ENCODE assay signal across 15 mouse cellular contexts in the genomic region with DNA sequence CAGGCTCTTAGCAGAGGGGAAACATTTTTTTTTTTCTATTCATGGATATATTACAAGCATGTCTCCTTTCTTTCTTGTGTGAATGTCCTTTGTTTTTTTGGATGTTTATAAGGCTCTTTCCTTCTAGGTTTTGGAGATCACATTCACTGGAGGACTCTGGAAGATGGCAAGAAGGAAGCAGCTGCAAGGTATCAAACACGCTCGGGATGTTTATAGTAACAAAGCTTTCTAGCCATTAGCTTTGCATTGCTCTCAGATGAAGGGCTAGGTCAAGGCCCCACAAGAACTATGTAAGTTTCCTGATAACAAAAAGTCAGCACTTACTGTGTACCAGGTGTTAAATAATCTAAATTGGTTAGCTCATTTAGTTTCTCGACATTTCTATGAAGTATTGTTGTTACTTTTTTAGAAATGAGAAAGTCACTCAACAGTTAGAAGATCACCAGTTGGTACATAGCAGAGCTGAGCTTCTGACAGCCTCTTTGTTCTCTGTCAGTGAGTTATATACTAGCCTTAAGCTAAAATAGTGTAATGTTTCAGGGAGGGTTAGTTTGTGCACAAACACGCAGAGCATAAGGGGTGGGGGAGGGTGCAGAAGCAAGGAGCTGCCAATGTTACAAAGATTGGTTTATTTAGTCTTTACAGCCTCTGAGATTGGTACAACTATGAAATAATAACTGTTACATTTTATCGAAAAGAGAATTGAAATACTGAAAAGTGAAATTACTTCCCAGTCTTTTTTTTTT. TPM values are rescaled to one million over a fixed set of nuclear protein-coding genes. Genes with fewer than 3 reads are reported as not detected.
"Had no signal": no experiment of that assay in that cellular context is flagged by ENCODE, and none has a peak within 500 bp of the region (broad histone marks: within the 10 kb centered on the region; RNA-seq: fewer than 3 reads in every experiment).

No protein-coding gene starts in this region.

- H3K27me3 ChIP-seq: limb, embryonic 15.5 days; liver, embryonic 12.5 days; neural tube, embryonic 12.5 days had no signal

- H3K4me3 ChIP-seq: limb, embryonic 15.5 days; liver, embryonic 12.5 days; neural tube, embryonic 12.5 days had no signal

- H3K4me2 ChIP-seq: limb, embryonic 15.5 days; liver, embryonic 12.5 days; neural tube, embryonic 12.5 days had no signal

- DNase-seq: kidney, adult 9 months; kidney, postnatal 25 days; layer of hippocampus, adult 9-11 months; layer of hippocampus, postnatal 36 days; lung, postnatal 4 days; midbrain, embryonic 14.5 days; thymus, postnatal 36 days had no signal

- H3K9ac ChIP-seq: limb, embryonic 15.5 days; liver, embryonic 12.5 days; neural tube, embryonic 12.5 days had no signal

- H3K27ac ChIP-seq: limb, embryonic 15.5 days; liver, embryonic 12.5 days; midbrain, embryonic 10.5 days; neural tube, embryonic 12.5 days had no signal

- H3K9me3 ChIP-seq: limb, embryonic 15.5 days; liver, embryonic 12.5 days; midbrain, embryonic 10.5 days; neural tube, embryonic 12.5 days had no signal

- ATAC-seq: hindbrain, embryonic 16.5 days; inflammation-experienced regulatory T-cells, adult 6 months; liver, embryonic 12.5 days had no signal

- H3K36me3 ChIP-seq: neural tube, embryonic 12.5 days had no signal

RNA-seq across cellular contexts. Expression of gene A730015C16Rik, which starts 2.4 kb away (rescaled TPM):
- total RNA-seq: layer of hippocampus, postnatal 36 days; left cerebral cortex, postnatal 25 days; monocyte, adult 5-6 weeks had no signal

RNA-seq across cellular contexts. Expression of gene Rab3b, which starts 32.9 kb away (rescaled TPM):
- total RNA-seq: monocyte, adult 5-6 weeks had no signal
